Mouse (Mus musculus) forebrain, embryonic 16.5 days (tissue): ENCODE results near the gene Calcoco1. TPM values are rescaled to one million over a fixed set of nuclear protein-coding genes. Genes with fewer than 3 reads are reported as not detected.

Source experiments
- ATAC-seq: fragments of 200-750 bp; cut with Nextera tagmentation; 2 replicates; pipeline ENCODE4 v1.8.0; 2017; ENCODE audit warnings: mild to moderate bottlenecking, moderate library complexity
- H3K27ac ChIP-seq: fragments of 300-500 bp; sonication (generic); 2 replicates; pipeline ENCODE4 v1.5.1; 2014; ENCODE audit warnings: low read length, control low read depth
- H3K27me3 ChIP-seq: fragments of 300-500 bp; sonication (generic); replicated peaks from 2 replicates; pipeline ENCODE4 v1.6.1; 2014; ENCODE audit warnings: low read length; ENCODE audit not compliant: control insufficient read depth, insufficient read depth
- H3K36me3 ChIP-seq: fragments of 300-500 bp; sonication (generic); 2 replicates; pipeline ENCODE4 v1.6.1; 2014; ENCODE audit not compliant: control insufficient read depth, insufficient read depth
- H3K4me1 ChIP-seq: fragments of 300-500 bp; sonication (generic); replicated peaks from 2 replicates; pipeline ENCODE4 v1.6.1; 2014; ENCODE audit warnings: low read length; ENCODE audit not compliant: control insufficient read depth, insufficient read depth
- H3K4me2 ChIP-seq: fragments of 300-500 bp; sonication (generic); 2 replicates; pipeline ENCODE4 v1.6.1; 2014; ENCODE audit warnings: mild to moderate bottlenecking, low read length, control low read depth
- H3K4me3 ChIP-seq: fragments of 300-500 bp; sonication (generic); replicated peaks from 2 replicates; pipeline ENCODE4 v1.5.1; 2014; ENCODE audit warnings: mild to moderate bottlenecking, low read length, control low read depth
- H3K9ac ChIP-seq: fragments of 300-500 bp; sonication (generic); replicated peaks from 2 replicates; pipeline ENCODE4 v1.6.1; 2014; ENCODE audit warnings: low read depth, low read length, control low read depth
- H3K9me3 ChIP-seq: fragments of 300-500 bp; sonication (generic); 2 replicates; pipeline ENCODE4 v1.6.1; 2016; ENCODE audit warnings: low read length; ENCODE audit not compliant: control insufficient read depth
- WGBS: fragments of 180-500 bp; shearing (Covaris S2); extraction: QIAGEN DNeasy Blood & Tissue Kit; methylation state at CpG from one replicate; pipeline ENCODE4 v1.1.7; 2014; 5-methylcytosine and 5-hydroxymethylcytosine counted together
- polyA plus RNA-seq: library from polyadenylated mRNA; unstranded; fragments of >200 nt; fragmentation: Nextera tagmentation; extraction: Ambion mirVana; gene quantifications from 2 replicates; pipeline ENCODE4 v1.2.1, GENCODE M21; 2015

The Calcoco1 gene
- polyA plus RNA-seq, 1 experiment from 2014 or later, result 80.6 TPM

DNA sequence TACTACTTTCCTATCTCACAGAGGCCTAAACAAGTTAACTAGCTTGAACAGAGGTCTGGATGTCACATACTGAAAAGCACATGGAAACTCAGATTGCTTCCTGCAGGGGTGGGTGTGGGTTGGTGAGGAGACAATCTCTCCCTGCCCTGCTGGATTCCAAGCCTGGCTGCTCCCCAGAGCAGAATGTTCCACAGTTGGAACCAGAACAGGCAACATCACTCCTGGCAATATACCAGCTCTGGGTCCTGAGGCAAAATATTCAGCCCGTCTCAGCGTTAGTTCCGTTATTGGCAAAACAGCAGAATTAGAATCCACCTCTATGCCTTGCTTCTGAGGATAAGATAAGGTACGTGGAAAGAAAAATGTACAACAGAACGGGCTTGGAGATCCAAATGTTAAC, 28.3 kb upstream of the Calcoco1 start:
- Histone ChIP-seq H3K9me3 (no peaks in the 10 kb centered on the region), H3K27me3 (no peaks in the 10 kb centered on the region; the same call in 1 of the 2 replicates), H3K27ac (peak overlapping the region; percentile 62; the same call in 1 of the 2 replicates), H3K36me3 (no peaks in the 10 kb centered on the region), H3K4me2 (no peak overlapping the region), H3K4me3 (no peak overlapping the region), H3K9ac (no peak overlapping the region), H3K4me1 (peaks cover 35% of the 10 kb centered on the region)
- 53% methylated on average over 5 of the region's 5 CpGs for WGBS
- no peak for ATAC-seq

DNA sequence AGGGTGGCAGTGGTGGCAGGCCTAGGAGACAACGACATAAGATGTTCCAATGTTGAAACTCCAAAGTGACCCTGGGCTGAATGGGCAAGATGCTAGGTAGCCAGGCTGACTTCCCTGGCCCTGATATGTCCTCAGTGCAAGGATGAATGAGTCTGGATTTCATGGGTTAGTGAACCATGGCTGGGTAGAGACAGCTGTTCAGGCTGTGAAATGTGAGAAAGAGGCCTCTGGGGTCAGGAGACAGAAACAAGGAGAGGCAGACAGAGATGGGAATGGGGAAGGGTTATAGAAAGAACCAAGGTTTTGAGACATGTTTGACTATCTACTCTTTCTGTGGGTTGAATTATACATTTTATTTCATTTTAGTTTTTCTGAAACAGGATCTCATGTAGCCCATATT, 27.1 kb upstream of the Calcoco1 start:
- Histone ChIP-seq H3K4me1 (peaks cover 43% of the 10 kb centered on the region), H3K4me3 (no peak overlapping the region)

DNA sequence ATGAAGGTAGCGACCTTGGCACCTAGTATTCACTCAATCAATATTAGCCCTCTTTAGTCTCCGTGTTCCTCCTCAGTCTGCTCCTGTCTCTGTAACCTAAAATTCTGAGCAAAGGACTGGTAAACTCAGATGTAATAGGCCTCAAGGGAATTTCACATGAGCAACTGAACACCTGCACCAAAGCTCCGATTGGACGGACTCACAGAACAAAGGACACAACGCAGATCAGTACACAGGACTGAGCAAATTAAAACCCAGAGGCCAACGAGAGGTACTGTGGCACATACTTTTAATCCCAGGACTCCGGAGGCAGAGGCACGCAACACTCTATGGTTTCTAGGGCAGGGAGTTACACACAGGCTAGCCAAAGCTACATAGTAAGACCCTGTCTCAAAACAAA, 25.9 kb upstream of the Calcoco1 start:
- H3K4me3 ChIP-seq, result peak overlapping the region; percentile 1; the same call in 1 of the 2 replicates

More for the DNA sequence above, 27.1 kb upstream of the Calcoco1 start:
- no peak for ATAC-seq
- Histone ChIP-seq H3K4me2 (no peak overlapping the region), H3K36me3 (no peaks in the 10 kb centered on the region), H3K27me3 (no peaks in the 10 kb centered on the region), H3K9me3 (no peaks in the 10 kb centered on the region), H3K9ac (no peak overlapping the region), H3K27ac (no peak overlapping the region)
- 78% methylated on average over 1 of the region's 1 CpGs for WGBS

DNA sequence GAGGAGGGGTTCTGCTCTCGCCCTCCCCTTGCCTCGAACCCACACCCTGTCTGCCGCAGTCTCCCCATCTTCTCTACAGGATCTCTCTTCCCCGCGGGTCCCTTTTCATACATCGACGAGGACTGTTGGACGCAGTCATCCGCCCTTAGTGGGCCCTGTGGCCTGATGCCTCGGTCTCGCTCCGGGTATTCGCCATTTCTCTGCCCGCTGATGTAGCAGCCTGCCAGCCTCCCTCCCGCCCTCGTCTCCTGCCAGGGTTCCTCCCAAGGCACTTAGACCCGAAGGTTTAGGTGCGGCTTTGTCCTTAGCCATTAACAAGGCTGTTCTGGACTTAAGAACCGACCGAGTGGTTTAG, 25.3 kb upstream of the Calcoco1 start:
- H3K4me1 ChIP-seq, result peaks cover 60% of the 10 kb centered on the region
- peak overlapping the region; percentile 81 for H3K9ac ChIP-seq
- no peaks in the 10 kb centered on the region for H3K9me3 ChIP-seq
- no peaks in the 10 kb centered on the region for H3K27me3 ChIP-seq
- peak overlapping the region; percentile 86 for H3K4me2 ChIP-seq
- H3K4me3 ChIP-seq, result peak overlapping the region; percentile 43
- no peaks in the 10 kb centered on the region for H3K36me3 ChIP-seq
- H3K27ac ChIP-seq, result peak overlapping the region; percentile 99
- no peak; the same call in 1 of the 2 replicates for ATAC-seq
- WGBS, result under 1% methylated on average over 20 of the region's 20 CpGs

More for the DNA sequence above, 25.9 kb upstream of the Calcoco1 start:
- Histone ChIP-seq H3K9me3 (no peaks in the 10 kb centered on the region), H3K4me2 (peak overlapping the region; percentile 86), H3K27me3 (no peaks in the 10 kb centered on the region), H3K27ac (peak overlapping the region; percentile 99), H3K36me3 (no peaks in the 10 kb centered on the region), H3K9ac (peak overlapping the region; percentile 81), H3K4me1 (peaks cover 55% of the 10 kb centered on the region)
- WGBS, result 14% methylated on average over 8 of the region's 8 CpGs
- ATAC-seq, result no peak

DNA sequence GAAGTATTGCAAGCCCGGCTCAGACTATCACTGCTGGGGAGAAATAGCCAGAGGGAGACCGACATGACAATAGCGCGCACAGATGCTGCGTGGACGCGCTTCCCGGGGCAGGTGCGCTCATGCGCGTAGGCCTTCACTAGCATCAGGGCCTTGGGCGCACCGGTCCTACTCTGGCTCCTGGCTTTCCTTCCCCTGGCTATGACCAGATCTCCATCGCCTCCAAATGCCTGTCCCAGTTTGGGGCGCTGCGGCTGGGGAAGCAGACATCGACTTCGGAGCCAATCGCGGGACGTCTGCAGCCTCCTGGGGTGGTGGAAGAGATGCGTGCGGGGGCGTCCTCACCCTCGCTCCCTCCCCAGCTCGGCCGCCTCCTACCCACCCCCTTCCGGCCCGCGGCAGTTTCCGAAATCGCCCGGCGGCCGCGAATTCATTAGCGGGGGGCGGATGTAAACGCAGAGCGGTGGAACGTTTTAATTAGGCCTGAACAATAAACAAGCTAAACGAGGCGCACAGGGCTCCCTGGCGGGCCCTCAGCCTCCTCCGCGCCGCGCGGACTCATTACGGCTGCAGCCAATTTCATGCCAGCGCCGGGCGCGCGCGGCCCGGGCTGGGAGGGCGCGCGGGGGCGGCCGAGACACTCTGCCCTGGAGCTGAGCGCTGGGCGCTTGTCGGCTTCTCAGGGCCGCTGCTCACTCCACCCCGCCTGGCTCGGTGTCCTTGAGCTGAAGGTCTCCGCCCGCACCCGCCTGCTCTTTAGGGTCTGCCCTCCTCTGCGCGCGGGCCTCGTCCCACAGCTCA, 24.7 kb upstream of the Calcoco1 start:
- H3K27me3 ChIP-seq, result no peaks in the 10 kb centered on the region
- peaks cover 60% of the 10 kb centered on the region for H3K4me1 ChIP-seq
- peak overlapping the region; percentile 86 for H3K4me2 ChIP-seq
- peak; percentile 57 for ATAC-seq
- no peaks in the 10 kb centered on the region for H3K36me3 ChIP-seq
- H3K9me3 ChIP-seq, result no peaks in the 10 kb centered on the region
- peak overlapping the region; percentile 81 for H3K9ac ChIP-seq
- H3K4me3 ChIP-seq, result peak overlapping the region; percentile 43
- WGBS, result under 1% methylated on average over 74 of the region's 75 CpGs
- H3K27ac ChIP-seq, result peak overlapping the region; percentile 99

DNA sequence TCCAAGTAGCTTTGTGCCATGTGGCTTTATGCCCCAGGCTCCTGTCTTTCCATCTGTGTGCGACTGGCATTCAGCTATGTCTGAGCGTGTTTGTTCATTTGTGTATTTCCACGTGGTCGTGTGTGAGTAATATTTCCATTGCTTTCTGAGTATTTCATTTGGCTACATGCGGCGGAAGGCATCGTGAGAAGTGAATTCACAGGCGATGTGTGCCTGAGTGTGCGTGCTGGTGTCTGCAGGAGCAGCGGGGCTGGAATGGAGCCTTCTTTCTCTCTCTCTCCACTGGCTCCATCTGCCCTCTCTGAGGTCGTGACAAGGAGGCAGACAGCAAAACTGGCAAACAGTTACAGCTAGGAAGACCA, 24.1 kb upstream of the Calcoco1 start:
- H3K27me3 ChIP-seq, result no peaks in the 10 kb centered on the region
- WGBS, result 12% methylated on average over 11 of the region's 11 CpGs
- peaks cover 60% of the 10 kb centered on the region for H3K4me1 ChIP-seq
- H3K4me2 ChIP-seq, result peak overlapping the region; percentile 86
- ATAC-seq, result peak; percentile 36
- no peaks in the 10 kb centered on the region for H3K36me3 ChIP-seq
- H3K4me3 ChIP-seq, result peak overlapping the region; percentile 43
- peak overlapping the region; percentile 81 for H3K9ac ChIP-seq
- peak overlapping the region; percentile 99 for H3K27ac ChIP-seq
- H3K9me3 ChIP-seq, result no peaks in the 10 kb centered on the region

DNA sequence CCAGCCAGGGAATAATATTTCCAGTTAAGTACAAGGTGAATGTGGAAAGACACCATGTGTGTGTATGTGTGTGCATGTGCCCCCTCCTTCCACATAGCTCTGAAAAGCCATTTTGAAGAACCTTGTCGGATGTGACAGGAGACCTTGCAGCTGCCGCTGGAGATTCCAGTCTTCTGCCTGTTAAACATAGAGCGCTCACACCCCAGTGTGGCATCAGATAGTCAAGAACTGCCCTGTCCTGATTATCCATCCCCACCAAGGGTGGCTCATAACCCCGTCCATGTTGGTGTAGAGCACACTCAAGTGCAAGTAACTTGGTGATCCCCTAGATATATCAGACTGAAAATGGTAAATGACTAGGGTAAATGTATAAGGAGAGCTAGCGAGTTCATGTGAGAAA, 23.4 kb upstream of the Calcoco1 start:
- Histone ChIP-seq H3K9me3 (no peaks in the 10 kb centered on the region), H3K4me3 (no peak overlapping the region), H3K4me1 (peaks cover 60% of the 10 kb centered on the region), H3K27ac (peak overlapping the region; percentile 99), H3K4me2 (no peak overlapping the region), H3K36me3 (no peaks in the 10 kb centered on the region), H3K27me3 (no peaks in the 10 kb centered on the region), H3K9ac (0 out of 2 replicates have a peak overlapping the region, but pooled peaks have one; percentile 29)
- WGBS, result 38% methylated on average over 5 of the region's 5 CpGs
- ATAC-seq, result no peak

DNA sequence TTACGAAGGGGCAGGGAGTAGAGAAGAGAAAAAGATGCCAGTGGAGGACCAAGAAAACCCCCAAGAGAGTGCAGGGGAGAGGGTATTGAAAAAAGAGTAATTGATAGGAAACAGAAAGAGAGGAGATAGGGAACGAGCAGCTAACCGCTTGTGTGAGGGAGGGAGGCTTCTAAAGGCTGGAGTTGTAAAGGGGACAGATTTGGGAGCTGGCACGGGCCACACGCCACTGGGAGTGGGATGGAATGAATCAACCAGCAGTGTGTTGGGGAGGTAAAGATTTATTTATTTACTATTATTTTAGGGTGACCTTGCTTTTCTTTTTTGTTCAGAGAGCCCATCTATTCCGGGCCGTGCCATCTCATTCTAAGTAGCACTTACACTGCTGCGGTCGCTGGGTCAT, 22.9 kb upstream of the Calcoco1 start:
- H3K9me3 ChIP-seq, result no peaks in the 10 kb centered on the region
- H3K27me3 ChIP-seq, result no peaks in the 10 kb centered on the region
- peak overlapping the region; percentile 55 for H3K9ac ChIP-seq
- H3K36me3 ChIP-seq, result no peaks in the 10 kb centered on the region
- H3K4me1 ChIP-seq, result peaks cover 61% of the 10 kb centered on the region
- no peak overlapping the region for H3K4me3 ChIP-seq
- peak overlapping the region; percentile 99 for H3K27ac ChIP-seq
- no peak for ATAC-seq
- WGBS, result 25% methylated on average over 9 of the region's 9 CpGs
- peak overlapping the region; percentile 36 for H3K4me2 ChIP-seq

DNA sequence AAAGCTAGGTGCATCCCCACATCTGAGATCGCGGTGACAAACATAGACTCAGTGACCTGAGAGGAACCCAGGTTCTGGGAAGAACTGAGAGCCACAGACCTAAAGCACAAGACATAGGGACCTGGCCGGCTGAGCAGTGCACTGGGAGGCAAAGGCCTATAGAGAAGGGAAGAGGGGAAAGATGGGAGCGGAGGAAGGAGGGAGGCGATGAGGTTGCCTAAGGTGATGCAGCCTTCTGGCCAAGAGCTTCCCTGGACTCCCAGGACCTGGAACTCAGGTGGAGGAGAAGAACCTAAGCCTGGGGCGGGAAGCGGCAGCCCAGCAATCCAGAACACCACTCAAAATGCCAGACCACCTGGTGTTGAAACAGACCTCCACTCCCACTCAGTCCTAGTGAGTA, 22.4 kb upstream of the Calcoco1 start:
- no peaks in the 10 kb centered on the region for H3K27me3 ChIP-seq
- H3K9ac ChIP-seq, result peak overlapping the region; percentile 55
- WGBS, result 20% methylated on average over 7 of the region's 7 CpGs
- H3K9me3 ChIP-seq, result no peaks in the 10 kb centered on the region
- peak overlapping the region; percentile 36 for H3K4me2 ChIP-seq
- peak overlapping the region; percentile 99 for H3K27ac ChIP-seq
- no peak for ATAC-seq
- no peaks in the 10 kb centered on the region for H3K36me3 ChIP-seq
- no peak overlapping the region for H3K4me3 ChIP-seq
- H3K4me1 ChIP-seq, result peaks cover 62% of the 10 kb centered on the region
